Mouse (Mus musculus) gastrocnemius, postnatal 4 days (tissue): ENCODE data around the gene Ciart. TPM values are rescaled to one million over a fixed set of nuclear protein-coding genes. Genes with fewer than 3 reads are reported as not detected.
"Not testable (repeated sequence)": the region's sequence is repeated elsewhere in the genome, so short reads cannot be mapped to it uniquely, and the experiment has no call there.

ENCODE experiments used
- DNase-seq, 2 experiments: peaks; one replicate each; pipeline ENCODE4 v3.0.0; 2021 to 2022; ENCODE audit warnings: low spot score in 2 of 2, mixed read lengths in 2 of 2
- long read RNA-seq, 2 experiments: library from polyadenylated mRNA; stranded (forward); transcript quantifications; one replicate each; pipeline ENCODE4 v2.0.0; 2021
- total RNA-seq, 2 experiments: library from RNA; stranded (reverse); gene quantifications; 2 replicates each; pipeline ENCODE4 v1.2.3; 2021

Gene Ciart
- 1 to 10 TPM; 1.0 to 1.6 TPM for total RNA-seq
- long read RNA-seq, experiment 1, partial matches to known transcripts, result 0 of 2 reads
- long read RNA-seq, experiment 1, other reads (novel, unspliced or antisense), result 1 of 2 reads
- long read RNA-seq, experiment 2, partial matches to known transcripts, result 0 of 1 reads
- long read RNA-seq, experiment 2, other reads (novel, unspliced or antisense), result 0 of 1 reads

- peak; percentile 82 to 90 for DNase-seq
These were observed at the start of gene Ciart for GRCm38 (mm10) chr3:95881979-95882815. Gene Ciart (minus strand): TSS chr3:95882251.

GRCm38 (mm10) chr3:95931471-95931870 lies 49.4 kb upstream of the Ciart start:
- DNase-seq, result no peak

- no peak for DNase-seq
These were observed 48.4 kb upstream of the Ciart start for GRCm38 (mm10) chr3:95930471-95930789.

- peak; percentile 38 to 64 for DNase-seq
These were observed 47.8 kb upstream of the Ciart start for GRCm38 (mm10) chr3:95929581-95930470.

- DNase-seq, result peak; percentile 93 to 94
These were observed 46.8 kb upstream of the Ciart start, which contains the start of gene Anp32e for GRCm38 (mm10) chr3:95928658-95929503. Gene Anp32e (plus strand): TSS chr3:95929246.

GRCm38 (mm10) chr3:95928261-95928657 lies 46.2 kb upstream of the Ciart start:
- no peak for DNase-seq

GRCm38 (mm10) chr3:95925087-95925486 lies 43.0 kb upstream of the Ciart start:
- no peak for DNase-seq

GRCm38 (mm10) chr3:95924185-95924584 lies 42.1 kb upstream of the Ciart start:
- no peak for DNase-seq

- DNase-seq, result not testable (repeated sequence)
These were observed 41.4 kb upstream of the Ciart start for GRCm38 (mm10) chr3:95923429-95923828.

- not testable (repeated sequence) for DNase-seq
These were observed 38.5 kb upstream of the Ciart start for GRCm38 (mm10) chr3:95920532-95920931.

- DNase-seq, result no peak
These were observed 34.7 kb upstream of the Ciart start for GRCm38 (mm10) chr3:95916760-95917159.

- no peak for DNase-seq
These were observed 32.7 kb upstream of the Ciart start for GRCm38 (mm10) chr3:95914706-95915105.

- no peak for DNase-seq
These were observed 25.6 kb upstream of the Ciart start for GRCm38 (mm10) chr3:95907613-95908012.

GRCm38 (mm10) chr3:95906860-95907259 lies 24.8 kb upstream of the Ciart start:
- DNase-seq, result peak in 1 of 2 experiments; percentile 41

- peak in 1 of 2 experiments; percentile 53 for DNase-seq
These were observed 24.0 kb upstream of the Ciart start for GRCm38 (mm10) chr3:95905940-95906492.

- no peak for DNase-seq
These were observed 23.3 kb upstream of the Ciart start for GRCm38 (mm10) chr3:95905146-95905939.

GRCm38 (mm10) chr3:95904568-95904967 lies 22.5 kb upstream of the Ciart start, which contains the start of gene Car14:
Gene Car14 (minus strand): TSS chr3:95904691.
- DNase-seq, result no peak

GRCm38 (mm10) chr3:95903753-95904502 lies 21.9 kb upstream of the Ciart start:
- no peak for DNase-seq

- no peak for DNase-seq
These were observed 20.6 kb upstream of the Ciart start for GRCm38 (mm10) chr3:95902643-95903042.
